ENCODE assay signal across 12 mouse cellular contexts in genomic region chr3:80052879-80053278, GRCm38 (mm10).
DNase-seq lines count a peak whose midpoint lies in the region; ATAC-seq and TF ChIP-seq lines count a peak whose summit lies in the region.
"Had no signal": no experiment of that assay in that cellular context is flagged by ENCODE, and none has a peak within 500 bp of the region (broad histone marks: within the 10 kb centered on the region; RNA-seq: fewer than 3 reads in every experiment).

No protein-coding gene starts in this region.

- no peak for ATAC-seq in midbrain, embryonic 15.5 days (replicated peaks)
- ATAC-seq: midbrain, embryonic 13.5 days had no signal

- peak overlapping the region; percentile 36; the same call in 1 of the 2 replicates for H3K27ac ChIP-seq in embryonic fibroblast, embryonic 13.5 days (ENCODE audit: insufficient read depth, low read length)
- H3K27ac ChIP-seq in midbrain, embryonic 15.5 days = no peak overlapping the region
- H3K27ac ChIP-seq: limb, embryonic 12.5 days; midbrain, embryonic 13.5 days had no signal

- H3K4me3 ChIP-seq in embryonic fibroblast, embryonic 13.5 days (ENCODE audit: insufficient read depth, low read length) = no peak overlapping the region
- no peak overlapping the region for H3K4me3 ChIP-seq in midbrain, embryonic 15.5 days
- H3K4me3 ChIP-seq: limb, embryonic 12.5 days; midbrain, embryonic 13.5 days had no signal

- H3K4me1 ChIP-seq in embryonic fibroblast, embryonic 13.5 days (ENCODE audit: control insufficient read depth, insufficient read depth, low read length) = peaks cover 11% of the 10 kb centered on the region
- H3K4me1 ChIP-seq in midbrain, embryonic 15.5 days = no peaks in the 10 kb centered on the region
- H3K4me1 ChIP-seq: limb, embryonic 12.5 days; midbrain, embryonic 13.5 days had no signal

- no peaks in the 10 kb centered on the region for H3K36me3 ChIP-seq in midbrain, embryonic 15.5 days (replicated peaks)
- H3K36me3 ChIP-seq: limb, embryonic 12.5 days; midbrain, embryonic 13.5 days had no signal

- no peak for TF ChIP-seq POLR2A in embryonic fibroblast, embryonic 13.5 days (IDR thresholded peaks at IDR 0.05; ENCODE audit: low read depth, low read length)

- no peaks in the 10 kb centered on the region for H3K27me3 ChIP-seq in midbrain, embryonic 15.5 days (replicated peaks)
- H3K27me3 ChIP-seq: limb, embryonic 12.5 days; midbrain, embryonic 13.5 days had no signal

- H3K4me2 ChIP-seq in midbrain, embryonic 15.5 days = no peak overlapping the region
- H3K4me2 ChIP-seq: limb, embryonic 12.5 days; midbrain, embryonic 13.5 days had no signal

- no peak overlapping the region for H3K9ac ChIP-seq in midbrain, embryonic 15.5 days
- H3K9ac ChIP-seq: limb, embryonic 12.5 days; midbrain, embryonic 13.5 days had no signal

- H3K9me3 ChIP-seq in midbrain, embryonic 15.5 days = no peaks in the 10 kb centered on the region
- H3K9me3 ChIP-seq: limb, embryonic 12.5 days; midbrain, embryonic 13.5 days had no signal

- WGBS in midbrain, embryonic 15.5 days = 67% methylated on average over 3 of the region's 3 CpGs

- no peak for TF ChIP-seq CTCF in embryonic fibroblast, embryonic 13.5 days (IDR thresholded peaks at IDR 0.05; ENCODE audit: borderline replicate concordance, insufficient read depth, low read length)

- DNase-seq in retina, embryonic 14.5 days (ENCODE audit: low spot score) = peak; percentile 8
- no peak for DNase-seq in retina, postnatal 1 day
- peak; percentile 57 for DNase-seq in heart, postnatal 4 days
- no peak for DNase-seq in cerebellum, adult 9-11 months
- DNase-seq in thymus, postnatal 0 days (ENCODE audit: low spot score) = no peak
- DNase-seq: cerebellum, adult 8-10 months; right cerebral cortex, adult 18-20 months; thymus, postnatal 25 days had no signal

Comparison
In these comparisons a context has a peak if more than half of its experiments do, and no peak if none do; other contexts are left out.
1. DNase-seq: peak in retina, embryonic 14.5 days (single experiment) and heart, postnatal 4 days (single experiment); none in retina, postnatal 1 day (single experiment), cerebellum, adult 9-11 months (single experiment) and thymus, postnatal 0 days (single experiment).